ENCODE assay signal across 8 mouse cellular contexts in genomic region chr14:46831837-46832333, GRCm38 (mm10). TPM values are rescaled to one million over a fixed set of nuclear protein-coding genes. Genes with fewer than 3 reads are reported as not detected.
DNase-seq lines count a peak whose midpoint lies in the region; ATAC-seq and TF ChIP-seq lines count a peak whose summit lies in the region.

Cgrrf1 (plus strand) TSS chr14:46832125.

- H3K4me1 ChIP-seq in CH12.LX (ENCODE audit: control insufficient read depth in 1 of 2, insufficient read depth in 2 of 2): peaks cover 8 to 19% of the 10 kb centered on the region in 2 experiments
- no peaks in the 10 kb centered on the region for H3K4me1 ChIP-seq in forebrain, embryonic 11.5 days (replicated peaks; ENCODE audit: control insufficient read depth, insufficient read depth, low read length)
- peaks cover 14% of the 10 kb centered on the region for H3K4me1 ChIP-seq in heart, embryonic 16.5 days (ENCODE audit: control insufficient read depth, insufficient read depth, low read length)
- peaks cover 53% of the 10 kb centered on the region for H3K4me1 ChIP-seq in liver, embryonic 15.5 days (replicated peaks)
- peaks cover 6% of the 10 kb centered on the region for H3K4me1 ChIP-seq in neural tube, embryonic 12.5 days

- WGBS in forebrain, embryonic 11.5 days: under 1% methylated on average over 32 of the region's 32 CpGs
- 1% methylated on average over 32 of the region's 32 CpGs for WGBS in heart, embryonic 16.5 days
- whole genome bisulfite sequencing in liver, embryonic 15.5 days (ENCODE audit: insufficient replicate concordance): 0% methylated on average over 32 of the region's 32 CpGs
- under 1% methylated on average over 32 of the region's 32 CpGs for WGBS in neural tube, embryonic 12.5 days

- peaks cover 2% of the 10 kb centered on the region for H3K27me3 ChIP-seq in CH12.LX (replicated peaks)
- no peaks in the 10 kb centered on the region for H3K27me3 ChIP-seq in forebrain, embryonic 11.5 days (ENCODE audit: control insufficient read depth, insufficient read depth, low read length)
- H3K27me3 ChIP-seq in heart, embryonic 16.5 days (ENCODE audit: control insufficient read depth, insufficient read depth, low read length): no peaks in the 10 kb centered on the region
- H3K27me3 ChIP-seq in liver, embryonic 15.5 days: no peaks in the 10 kb centered on the region
- no peaks in the 10 kb centered on the region for H3K27me3 ChIP-seq in neural tube, embryonic 12.5 days (replicated peaks)

- H3K36me3 ChIP-seq in CH12.LX (replicated peaks in 1 of 2; ENCODE audit: control insufficient read depth in 1 of 2, insufficient read depth in 1 of 2, low read length in 1 of 2): peaks cover 4 to 16% of the 10 kb centered on the region in 2 experiments
- no peaks in the 10 kb centered on the region for H3K36me3 ChIP-seq in forebrain, embryonic 11.5 days (ENCODE audit: control insufficient read depth, insufficient read depth, low read length)
- H3K36me3 ChIP-seq in heart, embryonic 16.5 days (ENCODE audit: control insufficient read depth, insufficient read depth): no peaks in the 10 kb centered on the region
- H3K36me3 ChIP-seq in liver, embryonic 15.5 days (replicated peaks): no peaks in the 10 kb centered on the region; the same call in 1 of the 2 replicates
- H3K36me3 ChIP-seq in neural tube, embryonic 12.5 days: no peaks in the 10 kb centered on the region

- in situ Hi-C loops in CH12.LX (cut with MboI; ENCODE audit: low pct_ligation_motif_present, low pct_unique_long_range_greater_than_20kb, low sequenced_read_pairs): no loop called here

- H3K4me3 ChIP-seq in CH12.LX (replicated peaks in 1 of 3; ENCODE audit: low read depth in 2 of 3, low read length in 2 of 3, poor library complexity in 1 of 3): peak within 1 kb of the TSS; percentile 82 to 87 (median 85)
- peak within 1 kb of the TSS; percentile 87 for H3K4me3 ChIP-seq in forebrain, embryonic 11.5 days (ENCODE audit: low read depth, low read length)
- H3K4me3 ChIP-seq in heart, embryonic 16.5 days (ENCODE audit: low read length): peak within 1 kb of the TSS; percentile 92
- peak within 1 kb of the TSS; percentile 90 for H3K4me3 ChIP-seq in liver, embryonic 15.5 days (replicated peaks)
- peak within 1 kb of the TSS; percentile 82 for H3K4me3 ChIP-seq in neural tube, embryonic 12.5 days

- peak within 1 kb of the TSS; percentile 97 for H3K4me2 ChIP-seq in CH12.LX (ENCODE audit: insufficient read depth, low read depth, poor library complexity, severe bottlenecking)
- peak within 1 kb of the TSS; percentile 66 for H3K4me2 ChIP-seq in forebrain, embryonic 11.5 days (ENCODE audit: low read depth, low read length, severe bottlenecking)
- H3K4me2 ChIP-seq in heart, embryonic 16.5 days (ENCODE audit: low read depth, low read length): peak within 1 kb of the TSS; percentile 80
- H3K4me2 ChIP-seq in liver, embryonic 15.5 days: peak within 1 kb of the TSS; percentile 83
- peak within 1 kb of the TSS; percentile 90 for H3K4me2 ChIP-seq in neural tube, embryonic 12.5 days (replicated peaks)

- H3K27ac ChIP-seq in CH12.LX (ENCODE audit: insufficient read depth, low read depth): no peak within 1 kb of the TSS
- no peak within 1 kb of the TSS for H3K27ac ChIP-seq in forebrain, embryonic 11.5 days (ENCODE audit: low read depth, low read length)
- peak within 1 kb of the TSS; percentile 84 for H3K27ac ChIP-seq in heart, embryonic 16.5 days (ENCODE audit: low read length)
- H3K27ac ChIP-seq in liver, embryonic 15.5 days (replicated peaks): peak within 1 kb of the TSS; percentile 84
- H3K27ac ChIP-seq in neural tube, embryonic 12.5 days: no peak within 1 kb of the TSS

- no peaks in the 10 kb centered on the region for H3K9me3 ChIP-seq in CH12.LX (replicated peaks; ENCODE audit: low read length)
- no peaks in the 10 kb centered on the region for H3K9me3 ChIP-seq in forebrain, embryonic 11.5 days (ENCODE audit: control insufficient read depth, low read length)
- H3K9me3 ChIP-seq in heart, embryonic 16.5 days (replicated peaks; ENCODE audit: control insufficient read depth, low read length): no peaks in the 10 kb centered on the region
- H3K9me3 ChIP-seq in liver, embryonic 15.5 days (replicated peaks): no peaks in the 10 kb centered on the region
- H3K9me3 ChIP-seq in neural tube, embryonic 12.5 days: no peaks in the 10 kb centered on the region

- TF ChIP-seq RAD21 in CH12.LX (IDR thresholded peaks at IDR 0.05; ENCODE audit: low read depth, low read length): no peak

- TF ChIP-seq POLR2A in CH12.LX (IDR thresholded peaks at IDR 0.05; ENCODE audit: low read depth, low read length): peak; percentile 79

- TF ChIP-seq EP300 in CH12.LX (IDR thresholded peaks at IDR 0.05; ENCODE audit: low read length): no peak

- H3K79me2 ChIP-seq in CH12.LX (replicated peaks; ENCODE audit: control insufficient read depth, extremely low read depth, insufficient read depth, poor library complexity, severe bottlenecking): peaks cover 5% of the 10 kb centered on the region

- peak within 1 kb of the TSS; percentile 98 for H3K9ac ChIP-seq in CH12.LX (ENCODE audit: insufficient read depth, low read depth)
- peak within 1 kb of the TSS; percentile 80 for H3K9ac ChIP-seq in forebrain, embryonic 11.5 days (ENCODE audit: low read length)
- peak within 1 kb of the TSS; percentile 92 for H3K9ac ChIP-seq in heart, embryonic 16.5 days (ENCODE audit: low read length)
- H3K9ac ChIP-seq in liver, embryonic 15.5 days: peak within 1 kb of the TSS; percentile 91
- H3K9ac ChIP-seq in neural tube, embryonic 12.5 days: peak within 1 kb of the TSS; percentile 81

- peak in 1 of 2 experiments; percentile 36; a peak in 1 of 4 replicates for TF ChIP-seq CTCF in CH12.LX (conservative IDR thresholded peaks at IDR 0.05 in 1 of 2, IDR thresholded peaks at IDR 0.05 in 1 of 2; ENCODE audit: low read depth in 2 of 2, low read length in 2 of 2)

- DNase-seq in CH12.LX (ENCODE audit: extremely low read depth): peak; percentile 96
- DNase-seq in c-Kit-positive CD71-positive TER-119-negative erythroid progenitor cells, embryonic 14.5 days (ENCODE audit: low read depth): peak; percentile 94
- peak; percentile 97 for DNase-seq in forebrain, embryonic 11.5 days (ENCODE audit: low spot score)
- peak; percentile 99 for DNase-seq in kidney, postnatal 36 days
- DNase-seq in telencephalon, adult 2 months (ENCODE audit: low read depth, low spot score): peak; percentile 87

- dilution Hi-C loops in CH12.LX (cut with MboI; ENCODE audit: extremely low pct_ligation_motif_present, extremely low pct_unique_long_range_greater_than_20kb, low sequenced_read_pairs): no loop called here

- peak; percentile 100 for ATAC-seq in forebrain, embryonic 11.5 days (replicated peaks; ENCODE audit: low FRiP score)
- peak; percentile 99 for ATAC-seq in heart, embryonic 16.5 days (replicated peaks; ENCODE audit: extremely low read depth, insufficient read depth, low FRiP score)
- peak; percentile 99 for ATAC-seq in liver, embryonic 15.5 days (ENCODE audit: insufficient read depth)
- peak; percentile 100 for ATAC-seq in neural tube, embryonic 12.5 days (ENCODE audit: low FRiP score, low read depth)

TF ChIP-seq in CH12.LX, 34 proteins besides CTCF, POLR2A, EP300 and RAD21:
- TF ChIP-seq HCFC1 (IDR thresholded peaks at IDR 0.05; ENCODE audit: low read depth, low read length) (peak; percentile 65), MAZ (IDR thresholded peaks at IDR 0.05; ENCODE audit: low read depth, low read length) (0 out of 2 replicates have a peak, but pooled peaks have one; percentile 2), SIN3A (IDR thresholded peaks at IDR 0.05; ENCODE audit: low read length) (peak; percentile 66), NRF1 (IDR thresholded peaks at IDR 0.05; ENCODE audit: low read depth, low read length) (0 out of 2 replicates have a peak, but pooled peaks have one; percentile 18), CHD2 (IDR thresholded peaks at IDR 0.05; ENCODE audit: low read length) (no peak), GABPA (IDR thresholded peaks at IDR 0.05; ENCODE audit: insufficient replicate concordance, low read depth, low read length) (no peak), POLR2AphosphoS2 (IDR thresholded peaks at IDR 0.05; ENCODE audit: low read depth, low read length) (no peak), ELF1 (IDR thresholded peaks at IDR 0.05; ENCODE audit: low read depth, low read length) (peak; percentile 44; the same call in 1 of the 2 replicates), ETS1 (conservative IDR thresholded peaks at IDR 0.05; ENCODE audit: low read depth, low read length) (no peak), ZMIZ1 (IDR thresholded peaks at IDR 0.05; ENCODE audit: low read depth, low read length) (peak; percentile 73), NELFE (IDR thresholded peaks at IDR 0.05; ENCODE audit: low read depth, low read length) (peak; percentile 81; the same call in 1 of the 2 replicates), MXI1 (IDR thresholded peaks at IDR 0.05; ENCODE audit: low read depth, low read length) (0 out of 2 replicates have a peak, but pooled peaks have one; percentile 54), MYC (IDR thresholded peaks at IDR 0.05; ENCODE audit: low read depth, low read length) (0 out of 2 replicates have a peak, but pooled peaks have one; percentile 9)

RNA-seq across cellular contexts. Expression of gene Cgrrf1, which starts in this region (rescaled TPM):
- total RNA-seq in CH12.LX (2012; rRNA removed) (9.6 and 10.7 TPM in 2 replicates), CH12.LX (2014; rRNA removed) (17.1 and 19.1 TPM in 2 replicates)
- polyA plus RNA-seq in CH12.LX (2012; ENCODE audit: insufficient read length, low read depth): 9.4 and 13.1 TPM in 2 replicates
- 30.2 and 33.9 TPM in 2 replicates for polyA plus RNA-seq in forebrain, embryonic 11.5 days (2014; fragmentation: Nextera tagmentation; extraction: Ambion mirVana)
- polyA plus RNA-seq in heart, embryonic 16.5 days (2015; fragmentation: Nextera tagmentation; extraction: Ambion mirVana): 27.0 and 28.4 TPM in 2 replicates
- 17.7 and 18.7 TPM in 2 replicates for polyA plus RNA-seq in liver, embryonic 15.5 days (2015; fragmentation: Nextera tagmentation; extraction: Ambion mirVana)
- 23.2 and 28.2 TPM in 2 replicates for polyA plus RNA-seq in neural tube, embryonic 12.5 days (2016; fragmentation: Nextera tagmentation; extraction: Ambion mirVana)

Comparison
In these comparisons a context has a peak if more than half of its experiments do, and no peak if none do; other contexts are left out.
1. H3K27ac ChIP-seq: peak in heart, embryonic 16.5 days (single experiment) and liver, embryonic 15.5 days (single experiment); none in CH12.LX (single experiment), forebrain, embryonic 11.5 days (single experiment) and neural tube, embryonic 12.5 days (single experiment).
2. Peak in every context shown above with its lines, with median percentiles within 50 percentile points of each other: DNase-seq, H3K4me2 ChIP-seq, H3K4me3 ChIP-seq, H3K9ac ChIP-seq and ATAC-seq.